Mouse (Mus musculus): ENCODE measurements around the gene Hist1h1t. TPM values are rescaled to one million over a fixed set of nuclear protein-coding genes. Genes with fewer than 3 reads are reported as not detected.

Hist1h1t gene
- polyA plus RNA-seq, 1 experiment from 2014 or later = not detected

DNA sequence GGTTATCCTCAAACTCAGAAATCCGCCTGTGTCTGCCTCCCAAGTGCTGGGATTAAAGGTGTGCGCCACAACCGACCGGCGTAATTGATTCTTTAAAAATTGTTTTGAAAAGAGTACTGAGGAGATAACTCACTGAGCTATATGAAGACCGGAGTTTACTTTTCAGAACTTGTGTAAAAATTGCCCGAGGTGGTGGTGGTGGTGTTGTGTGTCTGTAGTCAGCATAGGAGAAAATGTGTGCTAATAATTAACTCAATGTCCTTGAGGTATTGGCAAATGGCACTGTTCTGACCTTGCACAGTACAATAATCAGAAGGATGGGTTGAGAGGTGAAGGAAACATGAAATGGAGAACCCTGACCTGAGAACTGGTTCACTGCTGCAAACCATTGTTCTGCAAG, 7.7 kb upstream of the Hist1h1t start:
- 86% methylated on average over 7 of the region's 7 CpGs for WGBS (ENCODE audit: insufficient replicate concordance)
- peaks cover 47% of the 10 kb centered on the region for H3K4me1 ChIP-seq
- no peaks in the 10 kb centered on the region for H3K9me3 ChIP-seq (replicated peaks)
- H3K27ac ChIP-seq = peak overlapping the region; percentile 48; the same call in 1 of the 2 replicates
- peak overlapping the region; percentile 29; the same call in 1 of the 2 replicates for H3K4me2 ChIP-seq
- no peaks in the 10 kb centered on the region for H3K27me3 ChIP-seq (replicated peaks)
- H3K9ac ChIP-seq = peak overlapping the region; percentile 29; the same call in 1 of the 2 replicates
- H3K36me3 ChIP-seq = peaks cover 4% of the 10 kb centered on the region; the same call in 1 of the 2 replicates
- ATAC-seq = no peak
- no peak overlapping the region for H3K4me3 ChIP-seq

DNA sequence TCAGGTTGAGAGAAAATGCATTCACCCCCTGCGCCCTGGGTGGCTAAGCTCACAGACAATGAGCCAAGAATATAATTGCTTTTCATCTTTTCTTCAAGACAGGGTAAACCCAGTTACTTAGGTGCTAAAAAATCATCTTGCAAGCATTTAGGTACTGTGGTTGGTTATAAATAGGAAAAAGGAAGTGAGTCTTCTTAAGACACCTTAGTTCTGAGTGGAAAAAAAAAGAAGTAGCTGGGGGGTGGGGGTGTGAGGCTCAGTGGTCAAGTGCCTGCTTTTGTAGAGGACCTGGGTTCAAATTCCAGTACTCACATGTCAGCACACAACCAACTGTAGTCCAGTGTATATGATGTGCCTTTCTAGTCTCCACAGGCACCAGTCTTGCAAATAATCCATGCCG, 6.7 kb upstream of the Hist1h1t start:
- H3K9ac ChIP-seq = peak overlapping the region; percentile 27
- H3K36me3 ChIP-seq = peaks cover 4% of the 10 kb centered on the region; the same call in 1 of the 2 replicates
- H3K4me1 ChIP-seq = peaks cover 45% of the 10 kb centered on the region
- H3K9me3 ChIP-seq (replicated peaks) = no peaks in the 10 kb centered on the region
- ATAC-seq = no peak
- WGBS (ENCODE audit: insufficient replicate concordance) = 93% methylated on average over 2 of the region's 2 CpGs
- no peaks in the 10 kb centered on the region for H3K27me3 ChIP-seq (replicated peaks)
- H3K4me3 ChIP-seq = no peak overlapping the region
- 0 out of 2 replicates have a peak overlapping the region, but pooled peaks have one; percentile 7 for H3K4me2 ChIP-seq
- H3K27ac ChIP-seq = no peak overlapping the region

DNA sequence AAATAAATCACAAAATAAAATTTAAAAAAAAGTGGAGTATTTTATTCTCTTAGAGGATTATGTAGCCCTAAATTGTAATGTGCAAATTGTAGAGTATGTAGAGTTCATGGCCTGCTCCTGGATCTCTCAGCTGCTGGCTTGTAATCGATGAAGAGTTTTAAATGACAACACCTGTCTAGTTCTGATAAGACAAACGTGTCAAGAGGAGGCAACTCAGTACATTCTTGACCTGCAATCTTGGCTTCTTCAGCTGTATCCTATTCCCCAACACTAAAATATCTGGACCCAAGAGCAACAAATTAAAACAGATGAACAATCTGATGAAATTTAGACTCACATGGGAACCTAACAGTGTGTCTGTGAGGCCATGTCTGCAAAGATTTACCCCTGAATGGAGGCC, 6.2 kb upstream of the Hist1h1t start:
- ATAC-seq = no peak
- H3K4me3 ChIP-seq = no peak overlapping the region
- peaks cover 45% of the 10 kb centered on the region for H3K4me1 ChIP-seq
- H3K4me2 ChIP-seq = no peak overlapping the region
- WGBS (ENCODE audit: insufficient replicate concordance) = 19% methylated on average over 2 of the region's 2 CpGs
- H3K9me3 ChIP-seq (replicated peaks) = no peaks in the 10 kb centered on the region
- no peak overlapping the region for H3K27ac ChIP-seq
- H3K9ac ChIP-seq = peak overlapping the region; percentile 1; the same call in 1 of the 2 replicates
- H3K36me3 ChIP-seq = peaks cover 4% of the 10 kb centered on the region; the same call in 1 of the 2 replicates
- H3K27me3 ChIP-seq (replicated peaks) = no peaks in the 10 kb centered on the region

DNA sequence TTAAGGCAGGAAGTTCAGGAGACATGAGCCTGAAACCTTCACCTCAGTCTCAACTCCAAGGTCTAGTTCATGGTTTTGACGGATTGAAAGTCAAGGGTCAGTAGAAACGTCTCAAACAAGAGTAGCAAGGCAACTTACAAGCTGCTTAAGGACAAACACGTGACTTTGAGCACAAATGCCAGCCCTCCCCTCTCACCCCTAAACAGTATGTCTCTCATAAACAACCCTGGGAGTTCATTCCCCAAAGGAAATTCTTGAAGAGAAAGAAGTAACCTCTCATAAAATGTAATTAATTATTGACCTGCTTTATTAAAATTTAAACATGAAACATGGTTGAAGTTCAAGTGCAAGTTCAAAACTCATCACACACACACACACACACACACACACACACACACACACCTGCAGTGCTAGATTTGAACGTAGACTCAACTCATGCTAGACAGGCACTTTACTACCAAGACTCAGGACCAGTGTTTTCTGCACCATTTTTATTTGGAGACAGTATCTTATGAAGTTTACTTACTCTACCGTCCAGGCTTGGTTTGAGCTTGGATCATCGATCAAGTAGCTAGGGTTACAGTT, 1.7 kb upstream of the Hist1h1t start:
- ATAC-seq = no peak
- H3K9me3 ChIP-seq (replicated peaks) = no peaks in the 10 kb centered on the region
- H3K36me3 ChIP-seq = peaks cover 4% of the 10 kb centered on the region; the same call in 1 of the 2 replicates
- WGBS (ENCODE audit: insufficient replicate concordance) = 79% methylated on average over 6 of the region's 6 CpGs
- no peak overlapping the region for H3K4me3 ChIP-seq
- H3K4me1 ChIP-seq = peaks cover 44% of the 10 kb centered on the region
- H3K9ac ChIP-seq = no peak overlapping the region
- H3K27ac ChIP-seq = 0 out of 2 replicates have a peak overlapping the region, but pooled peaks have one; percentile 8
- no peaks in the 10 kb centered on the region for H3K27me3 ChIP-seq (replicated peaks)
- no peak overlapping the region for H3K4me2 ChIP-seq

DNA sequence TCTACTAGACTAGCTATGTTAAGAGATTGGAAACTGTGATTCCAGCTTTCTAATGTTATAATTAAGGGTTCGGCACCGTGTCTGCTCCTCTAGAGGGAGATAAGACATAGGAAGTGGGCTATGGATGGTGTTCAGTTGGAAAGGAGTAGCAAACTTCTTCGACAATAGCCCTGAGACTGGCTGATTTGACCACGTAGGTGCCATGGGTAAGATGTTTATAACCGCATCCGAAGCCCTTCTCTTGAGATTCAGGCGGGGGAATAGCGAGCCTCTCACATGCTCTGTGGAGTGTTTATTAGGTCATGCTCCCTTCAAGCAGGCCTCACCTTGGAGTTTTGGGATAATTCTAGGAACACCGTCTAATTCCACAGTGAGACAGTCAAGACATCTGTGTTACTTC, 658 bp upstream of the Hist1h1t start:
- Histone ChIP-seq H3K9ac (no peak overlapping the region), H3K9me3 (replicated peaks) (no peaks in the 10 kb centered on the region), H3K4me3 (no peak overlapping the region), H3K27me3 (replicated peaks) (no peaks in the 10 kb centered on the region), H3K4me2 (0 out of 2 replicates have a peak overlapping the region, but pooled peaks have one; percentile 65), H3K4me1 (peaks cover 40% of the 10 kb centered on the region), H3K36me3 (peaks cover 4% of the 10 kb centered on the region; the same call in 1 of the 2 replicates), H3K27ac (no peak overlapping the region)
- WGBS (ENCODE audit: insufficient replicate concordance) = 81% methylated on average over 9 of the region's 9 CpGs
- no peak for ATAC-seq

DNA sequence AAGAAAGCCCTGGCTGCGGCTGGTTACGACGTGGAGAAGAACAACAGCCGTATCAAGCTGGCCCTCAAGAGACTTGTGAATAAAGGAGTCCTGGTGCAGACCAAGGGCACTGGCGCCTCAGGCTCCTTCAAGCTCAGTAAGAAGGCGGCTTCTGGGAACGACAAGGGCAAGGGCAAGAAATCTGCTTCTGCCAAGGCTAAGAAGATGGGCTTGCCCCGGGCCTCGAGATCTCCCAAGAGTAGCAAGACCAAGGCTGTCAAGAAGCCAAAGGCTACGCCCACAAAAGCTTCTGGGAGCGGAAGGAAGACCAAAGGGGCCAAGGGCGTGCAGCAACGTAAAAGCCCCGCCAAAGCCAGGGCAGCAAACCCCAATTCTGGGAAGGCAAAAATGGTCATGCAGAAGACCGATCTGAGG, 454 bp downstream of the Hist1h1t start:
- ATAC-seq = no peak
- Histone ChIP-seq H3K27ac (peak overlapping the region; percentile 100), H3K9me3 (replicated peaks) (no peaks in the 10 kb centered on the region), H3K4me1 (peaks cover 40% of the 10 kb centered on the region), H3K27me3 (replicated peaks) (no peaks in the 10 kb centered on the region), H3K9ac (peak overlapping the region; percentile 79), H3K4me2 (peak overlapping the region; percentile 65), H3K36me3 (no peaks in the 10 kb centered on the region), H3K4me3 (peak overlapping the region; percentile 14)
- 26% methylated on average over 15 of the region's 15 CpGs for WGBS (ENCODE audit: insufficient replicate concordance)

DNA sequence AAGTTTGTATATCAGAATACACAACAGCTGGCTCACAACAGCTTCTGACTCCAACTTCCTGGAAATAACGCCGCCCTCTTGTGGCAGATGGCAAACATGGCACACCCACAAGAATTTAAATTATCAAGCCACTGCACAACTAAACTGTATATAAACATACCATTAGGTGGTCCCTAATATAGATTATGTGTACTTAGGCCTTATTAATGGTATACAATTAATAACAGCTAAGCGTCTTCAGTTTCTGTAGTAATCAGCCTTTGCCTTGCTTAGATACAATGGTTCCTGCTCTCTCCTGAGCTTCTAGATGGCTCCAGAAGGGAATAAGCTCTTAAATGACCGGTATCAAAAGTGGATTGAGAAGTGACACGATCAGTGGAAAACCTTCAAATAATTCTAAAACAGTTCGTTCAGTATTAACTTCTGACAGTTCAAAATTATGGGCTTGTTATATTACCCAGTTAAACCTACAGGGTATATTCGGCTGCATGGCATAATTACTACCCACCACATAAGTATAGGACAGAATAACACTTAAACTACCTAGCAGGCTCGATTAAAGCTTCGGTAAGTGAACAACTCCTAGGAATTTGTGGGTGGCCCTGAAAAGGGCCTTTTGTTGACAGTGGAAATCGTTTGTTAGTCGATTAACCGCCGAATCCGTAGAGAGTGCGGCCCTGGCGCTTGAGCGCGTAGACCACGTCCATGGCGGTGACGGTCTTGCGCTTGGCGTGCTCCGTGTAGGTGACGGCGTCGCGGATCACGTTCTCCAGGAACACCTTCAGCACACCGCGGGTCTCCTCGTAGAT, 2.1 kb downstream of the Hist1h1t start:
- ATAC-seq = peak; percentile 74
- H3K9ac ChIP-seq = peak overlapping the region; percentile 79
- 1% methylated on average over 29 of the region's 32 CpGs for WGBS (ENCODE audit: insufficient replicate concordance)
- peak overlapping the region; percentile 65 for H3K4me2 ChIP-seq
- H3K4me3 ChIP-seq = peak overlapping the region; percentile 54
- H3K36me3 ChIP-seq = no peaks in the 10 kb centered on the region
- H3K4me1 ChIP-seq = peaks cover 43% of the 10 kb centered on the region
- no peaks in the 10 kb centered on the region for H3K9me3 ChIP-seq (replicated peaks)
- no peaks in the 10 kb centered on the region for H3K27me3 ChIP-seq (replicated peaks)
- H3K27ac ChIP-seq = peak overlapping the region; percentile 100

DNA sequence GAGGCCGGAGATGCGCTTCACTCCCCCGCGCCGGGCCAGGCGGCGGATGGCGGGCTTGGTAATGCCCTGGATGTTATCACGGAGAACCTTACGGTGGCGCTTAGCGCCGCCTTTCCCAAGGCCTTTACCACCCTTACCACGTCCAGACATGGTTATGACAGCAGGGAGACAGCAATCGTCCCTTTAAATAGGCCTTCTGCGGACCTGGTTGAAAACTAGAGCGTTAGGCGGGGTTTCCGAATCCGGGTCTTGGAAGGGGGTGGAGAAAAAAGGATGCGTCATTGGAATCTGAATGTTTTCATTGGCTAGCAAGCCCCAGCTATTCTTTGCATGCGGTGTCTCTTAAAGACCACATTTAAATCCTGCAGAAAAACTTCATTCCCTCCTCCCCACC, 2.7 kb downstream of the Hist1h1t start, which contains the start of gene Hist1h4c:
Gene Hist1h4c (minus strand): TSS at position 155 of the 394 bp plus-strand sequence.
- H3K27ac ChIP-seq = peak within 1 kb of the TSS; percentile 100
- WGBS (ENCODE audit: insufficient replicate concordance) = under 1% methylated on average over 20 of the region's 22 CpGs

DNA sequence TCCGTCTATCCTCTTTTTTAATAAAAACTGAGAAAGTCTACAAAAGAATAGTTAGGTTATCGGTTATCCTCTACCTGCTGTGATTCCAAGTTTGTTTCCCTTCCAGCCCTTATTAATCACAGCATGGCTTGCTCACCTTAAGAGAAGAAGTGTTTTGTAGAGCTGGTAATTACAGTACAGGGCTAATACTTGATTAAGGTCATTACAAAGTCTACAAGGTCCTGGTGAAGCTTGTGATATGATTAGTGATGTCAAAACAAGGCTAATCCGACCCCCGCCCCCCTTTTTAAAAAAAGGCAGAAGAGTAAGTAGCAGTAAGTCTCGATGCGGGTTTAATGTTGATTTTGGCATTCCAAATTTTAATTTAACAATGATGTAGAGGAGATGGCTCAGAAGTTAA, 3.4 kb downstream of the Hist1h1t start:
- H3K4me1 ChIP-seq = peaks cover 48% of the 10 kb centered on the region
- ATAC-seq = no peak
- peak overlapping the region; percentile 54; the same call in 1 of the 2 replicates for H3K4me3 ChIP-seq
- H3K36me3 ChIP-seq = no peaks in the 10 kb centered on the region
- peak overlapping the region; percentile 100 for H3K27ac ChIP-seq
- peak overlapping the region; percentile 58 for H3K9ac ChIP-seq
- H3K27me3 ChIP-seq (replicated peaks) = no peaks in the 10 kb centered on the region
- no peaks in the 10 kb centered on the region for H3K9me3 ChIP-seq (replicated peaks)
- H3K4me2 ChIP-seq = peak overlapping the region; percentile 65
- WGBS (ENCODE audit: insufficient replicate concordance) = 70% methylated on average over 6 of the region's 6 CpGs

More for the DNA sequence above, 2.7 kb downstream of the Hist1h1t start, which contains the start of gene Hist1h4c:
- Histone ChIP-seq H3K4me3 (peak within 1 kb of the TSS; percentile 54), H3K9ac (peak within 1 kb of the TSS; percentile 79), H3K9me3 (replicated peaks) (no peaks in the 10 kb centered on the region), H3K27me3 (replicated peaks) (no peaks in the 10 kb centered on the region), H3K4me2 (peak within 1 kb of the TSS; percentile 65), H3K4me1 (peaks cover 48% of the 10 kb centered on the region), H3K36me3 (no peaks in the 10 kb centered on the region)
- ATAC-seq = peak; percentile 91

DNA sequence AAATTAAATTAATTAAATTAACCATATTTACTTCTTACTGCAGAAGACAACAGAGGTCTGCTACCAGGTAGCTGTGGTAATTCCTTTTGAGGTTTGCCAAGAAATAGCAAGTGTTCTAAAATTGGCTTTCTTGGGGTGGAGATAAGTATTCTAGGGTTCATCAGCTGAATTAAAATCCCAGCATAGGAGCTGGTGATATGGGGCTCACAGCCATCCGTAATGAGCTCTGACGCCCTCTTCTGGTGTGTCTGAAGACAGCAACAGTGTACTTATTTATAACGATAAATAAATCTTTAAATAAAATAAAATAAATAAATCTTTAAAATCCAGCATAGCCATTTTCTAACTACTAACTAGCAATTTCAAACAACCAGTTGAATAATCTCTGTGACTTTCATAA, 4.2 kb downstream of the Hist1h1t start:
- Histone ChIP-seq H3K36me3 (no peaks in the 10 kb centered on the region), H3K4me2 (no peak overlapping the region), H3K9ac (peak overlapping the region; percentile 8; the same call in 1 of the 2 replicates), H3K27ac (no peak overlapping the region), H3K4me3 (no peak overlapping the region), H3K4me1 (peaks cover 48% of the 10 kb centered on the region), H3K9me3 (replicated peaks) (no peaks in the 10 kb centered on the region), H3K27me3 (replicated peaks) (no peaks in the 10 kb centered on the region)
- ATAC-seq = no peak
- WGBS (ENCODE audit: insufficient replicate concordance) = 57% methylated on average over 3 of the region's 3 CpGs

DNA sequence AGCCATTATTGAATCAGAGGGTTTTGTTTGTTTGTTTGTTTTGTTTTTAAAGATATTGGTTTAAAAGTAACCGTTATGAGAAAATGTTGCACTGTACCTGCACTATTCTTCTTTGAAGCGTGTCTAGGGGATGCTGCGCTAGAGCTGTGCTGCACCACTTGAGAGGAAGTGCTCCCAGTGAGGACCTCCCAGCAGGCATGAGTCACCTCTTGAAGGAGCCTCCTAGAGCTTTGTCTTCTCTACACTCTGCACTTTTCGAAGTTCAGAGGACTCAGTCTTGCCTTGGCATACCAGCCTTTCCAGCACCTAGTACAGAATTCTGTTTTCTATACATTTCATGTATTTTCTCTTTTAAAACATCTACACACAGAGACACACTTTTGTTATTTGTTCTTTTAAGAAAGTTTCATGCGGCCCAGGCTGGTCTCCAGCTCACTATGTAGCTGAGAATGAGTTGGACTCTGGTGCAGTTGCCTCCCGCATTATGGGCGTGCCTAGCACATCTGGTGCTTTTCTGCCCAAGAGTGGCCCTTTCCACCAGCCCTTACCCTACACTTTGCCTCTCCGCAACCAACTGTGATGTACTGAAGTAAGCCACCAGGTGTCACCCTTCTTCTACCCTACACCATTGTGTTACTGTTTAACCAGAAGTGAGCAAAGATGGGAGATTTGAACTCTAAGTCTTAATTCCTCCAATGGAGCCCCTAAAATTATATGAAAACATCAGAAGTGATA, 5.3 kb downstream of the Hist1h1t start:
- peak; percentile 30 for ATAC-seq
- no peaks in the 10 kb centered on the region for H3K27me3 ChIP-seq (replicated peaks)
- H3K27ac ChIP-seq = peak overlapping the region; percentile 61
- H3K4me1 ChIP-seq = peaks cover 41% of the 10 kb centered on the region
- H3K4me2 ChIP-seq = peak overlapping the region; percentile 39
- no peak overlapping the region for H3K4me3 ChIP-seq
- WGBS (ENCODE audit: insufficient replicate concordance) = 12% methylated on average over 8 of the region's 8 CpGs
- H3K9me3 ChIP-seq (replicated peaks) = no peaks in the 10 kb centered on the region
- H3K36me3 ChIP-seq = no peaks in the 10 kb centered on the region
- peak overlapping the region; percentile 41 for H3K9ac ChIP-seq
